Mouse (Mus musculus): ENCODE data around the gene Ceacam2. TPM values are rescaled to one million over a fixed set of nuclear protein-coding genes. Genes with fewer than 3 reads are reported as not detected.
"Not testable (repeated sequence)": the region's sequence is repeated elsewhere in the genome, so short reads cannot be mapped to it uniquely, and the experiment has no call there.

The Ceacam2 gene
- polyA plus RNA-seq, 1 experiment from 2014 or later: 0.34 TPM

- not testable (repeated sequence) for H3K9me3 ChIP-seq; H3K4me3 ChIP-seq; ATAC-seq (replicated peaks); H3K27ac ChIP-seq; H3K36me3 ChIP-seq (replicated peaks); H3K27me3 ChIP-seq (replicated peaks); H3K9ac ChIP-seq; H3K4me2 ChIP-seq; H3K4me1 ChIP-seq
- WGBS: 100% methylated on average over 1 of the region's 1 CpGs
Observed at GRCm38 (mm10) chr7:25539954-25540353, 297 bp upstream of the Ceacam2 start.

- ATAC-seq (replicated peaks): no peak
- WGBS: 84% methylated on average over 2 of the region's 2 CpGs
Observed at GRCm38 (mm10) chr7:25530837-25531236, 8.8 kb downstream of the Ceacam2 start.

GRCm38 (mm10) chr7:25516070-25516777 lies 23.4 kb downstream of the Ceacam2 start:
- not testable (repeated sequence) for H3K9ac ChIP-seq; H3K4me2 ChIP-seq; H3K9me3 ChIP-seq; H3K27ac ChIP-seq; H3K27me3 ChIP-seq (replicated peaks); H3K36me3 ChIP-seq (replicated peaks); H3K4me3 ChIP-seq; H3K4me1 ChIP-seq
- peak; percentile 42; the same call in 1 of the 2 replicates for ATAC-seq (replicated peaks)
- 58% methylated on average over 2 of the region's 5 CpGs for WGBS

More at GRCm38 (mm10) chr7:25530837-25531236, 8.8 kb downstream of the Ceacam2 start:
- H3K27me3 ChIP-seq (replicated peaks): no peaks in the 10 kb centered on the region
- H3K27ac ChIP-seq: no peak overlapping the region
- no peak overlapping the region for H3K9ac ChIP-seq
- H3K9me3 ChIP-seq: peaks cover 3% of the 10 kb centered on the region; the same call in 1 of the 2 replicates
- no peaks in the 10 kb centered on the region for H3K36me3 ChIP-seq (replicated peaks)
- H3K4me2 ChIP-seq: no peak overlapping the region
- no peaks in the 10 kb centered on the region for H3K4me1 ChIP-seq
- H3K4me3 ChIP-seq: no peak overlapping the region

GRCm38 (mm10) chr7:25515667-25516066 lies 24.0 kb downstream of the Ceacam2 start:
- H3K9me3 ChIP-seq; H3K36me3 ChIP-seq (replicated peaks); H3K9ac ChIP-seq; H3K27me3 ChIP-seq (replicated peaks); H3K27ac ChIP-seq; H3K4me2 ChIP-seq; ATAC-seq (replicated peaks); H3K4me1 ChIP-seq; H3K4me3 ChIP-seq: not testable (repeated sequence)
- WGBS: 38% methylated on average over 1 of the region's 1 CpGs

GRCm38 (mm10) chr7:25509925-25510324 lies 29.7 kb downstream of the Ceacam2 start:
- H3K36me3 ChIP-seq (replicated peaks): no peaks in the 10 kb centered on the region
- no peak overlapping the region for H3K9ac ChIP-seq
- H3K4me2 ChIP-seq: no peak overlapping the region
- H3K27ac ChIP-seq: no peak overlapping the region
- no peak for ATAC-seq (replicated peaks)
- 64% methylated on average over 3 of the region's 3 CpGs for WGBS
- H3K9me3 ChIP-seq: no peaks in the 10 kb centered on the region
- H3K4me1 ChIP-seq: no peaks in the 10 kb centered on the region
- no peak overlapping the region for H3K4me3 ChIP-seq
- no peaks in the 10 kb centered on the region for H3K27me3 ChIP-seq (replicated peaks)

DNA sequence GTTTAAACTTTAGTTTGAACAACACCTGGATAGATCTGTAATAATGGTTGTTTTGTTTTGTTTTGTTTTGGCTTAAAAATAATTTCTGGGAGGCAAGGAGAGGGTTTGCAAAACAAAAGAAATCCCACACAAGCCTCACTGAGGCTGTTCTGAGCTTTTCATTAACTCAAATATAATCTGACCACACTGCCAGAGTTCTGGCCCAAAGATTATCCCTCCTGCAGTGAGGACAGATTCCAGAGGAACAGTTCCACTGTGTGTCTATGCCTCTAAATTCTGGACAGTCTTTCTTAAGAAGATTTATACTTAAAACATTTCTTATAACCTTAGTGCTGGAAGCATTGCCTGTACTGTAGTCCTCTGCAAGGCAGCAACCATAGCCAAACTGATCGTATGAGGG lies 45.0 kb downstream of the Ceacam2 start:
- no peak for ATAC-seq (replicated peaks)
- Histone ChIP-seq H3K4me2 (no peak overlapping the region), H3K9ac (no peak overlapping the region), H3K9me3 (no peaks in the 10 kb centered on the region), H3K4me3 (no peak overlapping the region), H3K27ac (no peak overlapping the region), H3K4me1 (no peaks in the 10 kb centered on the region), H3K36me3 (replicated peaks) (no peaks in the 10 kb centered on the region), H3K27me3 (replicated peaks) (no peaks in the 10 kb centered on the region)
- 89% methylated on average over 1 of the region's 1 CpGs for WGBS

DNA sequence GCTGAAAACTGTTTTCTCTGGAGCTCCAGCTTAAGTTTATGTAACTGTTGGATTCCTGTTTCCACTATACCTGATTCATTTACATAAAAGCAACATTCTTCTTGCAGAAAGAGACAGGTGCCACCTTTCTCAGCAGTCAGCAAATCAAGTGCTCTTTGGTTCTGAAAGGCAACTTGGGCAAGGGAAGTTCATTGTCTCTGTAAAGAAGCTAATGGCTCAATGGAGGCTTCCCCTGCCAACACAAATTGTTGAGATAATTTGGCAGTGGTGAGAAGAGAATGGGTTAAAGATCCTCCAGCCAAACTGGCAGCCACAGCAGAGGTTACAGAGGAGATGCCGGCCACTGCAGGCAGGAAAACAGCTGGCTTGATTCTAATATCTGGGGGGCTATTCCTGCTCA lies 49.0 kb downstream of the Ceacam2 start:
- not testable (repeated sequence) for ATAC-seq (replicated peaks)
- WGBS: no CpG with 5 or more reads among the region's 1 CpGs

GRCm38 (mm10) chr7:25489382-25489781 lies 50.3 kb downstream of the Ceacam2 start:
- not testable (repeated sequence) for H3K27ac ChIP-seq; H3K4me1 ChIP-seq; H3K9ac ChIP-seq; H3K27me3 ChIP-seq (replicated peaks); H3K9me3 ChIP-seq; H3K36me3 ChIP-seq (replicated peaks); H3K4me3 ChIP-seq; H3K4me2 ChIP-seq; ATAC-seq (replicated peaks)
- 92% methylated on average over 3 of the region's 3 CpGs for WGBS

More for the DNA sequence above, 49.0 kb downstream of the Ceacam2 start:
- not testable (repeated sequence) for H3K4me1 ChIP-seq; H3K9me3 ChIP-seq; H3K27me3 ChIP-seq (replicated peaks); H3K4me2 ChIP-seq; H3K27ac ChIP-seq; H3K4me3 ChIP-seq; H3K36me3 ChIP-seq (replicated peaks); H3K9ac ChIP-seq

DNA sequence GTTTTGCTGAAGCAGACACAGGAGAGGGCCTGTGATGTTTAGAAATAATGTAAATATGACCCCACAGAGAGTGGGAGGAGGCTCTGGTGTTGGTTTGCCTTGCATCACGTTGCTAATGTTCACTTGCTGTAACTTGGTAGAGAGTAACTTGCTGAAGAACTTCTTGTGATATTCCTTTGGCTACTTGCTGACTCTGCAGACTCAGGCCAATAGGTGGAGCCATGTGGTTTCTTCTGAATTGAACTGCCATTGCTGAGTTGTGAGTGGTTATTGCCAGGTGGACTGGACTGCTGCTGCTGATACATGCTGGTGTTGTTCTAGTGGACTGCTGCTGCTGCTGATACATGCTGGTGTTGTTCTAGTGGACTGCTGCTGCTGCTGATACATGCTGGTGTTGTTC lies 53.5 kb downstream of the Ceacam2 start:
- no peak overlapping the region for H3K9ac ChIP-seq
- no peaks in the 10 kb centered on the region for H3K9me3 ChIP-seq
- no peak overlapping the region for H3K4me3 ChIP-seq
- 20% methylated on average over 1 of the region's 1 CpGs for WGBS
- no peak for ATAC-seq (replicated peaks)
- no peaks in the 10 kb centered on the region for H3K27me3 ChIP-seq (replicated peaks)
- H3K27ac ChIP-seq: no peak overlapping the region
- no peaks in the 10 kb centered on the region for H3K4me1 ChIP-seq
- no peaks in the 10 kb centered on the region for H3K36me3 ChIP-seq (replicated peaks)
- no peak overlapping the region for H3K4me2 ChIP-seq

DNA sequence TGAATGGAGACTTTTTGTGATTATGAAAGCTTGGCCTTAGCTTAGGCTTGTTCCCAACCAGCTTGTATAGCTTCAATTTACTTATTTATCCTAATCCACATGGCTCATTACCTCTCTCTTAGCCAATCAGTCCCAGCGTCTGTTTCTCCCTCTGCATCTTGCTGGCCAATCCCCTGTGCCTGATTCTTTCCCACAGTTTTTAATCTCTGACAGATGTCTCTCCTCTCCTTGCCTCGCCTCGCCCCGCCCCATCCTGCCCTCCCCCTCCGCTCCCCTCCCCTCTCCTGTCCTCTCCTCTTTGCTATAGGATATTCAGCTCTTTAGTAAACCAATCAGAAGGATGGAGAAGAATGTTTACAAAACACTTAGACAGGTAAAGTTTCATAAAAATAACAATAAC lies 54.6 kb downstream of the Ceacam2 start:
- WGBS: 47% methylated on average over 5 of the region's 5 CpGs
- no peak overlapping the region for H3K9ac ChIP-seq
- H3K27me3 ChIP-seq (replicated peaks): no peaks in the 10 kb centered on the region
- H3K9me3 ChIP-seq: no peaks in the 10 kb centered on the region
- H3K4me2 ChIP-seq: no peak overlapping the region
- H3K4me1 ChIP-seq: no peaks in the 10 kb centered on the region
- no peak overlapping the region for H3K4me3 ChIP-seq
- H3K36me3 ChIP-seq (replicated peaks): no peaks in the 10 kb centered on the region
- H3K27ac ChIP-seq: no peak overlapping the region
- no peak for ATAC-seq (replicated peaks)

- Histone ChIP-seq H3K4me3 (no peak overlapping the region), H3K9ac (no peak overlapping the region), H3K36me3 (replicated peaks) (no peaks in the 10 kb centered on the region), H3K27ac (no peak overlapping the region), H3K4me1 (no peaks in the 10 kb centered on the region), H3K4me2 (no peak overlapping the region), H3K9me3 (no peaks in the 10 kb centered on the region), H3K27me3 (replicated peaks) (no peaks in the 10 kb centered on the region)
- 78% methylated on average over 8 of the region's 8 CpGs for WGBS
- no peak for ATAC-seq (replicated peaks)
Observed at GRCm38 (mm10) chr7:25483133-25483735, 56.4 kb downstream of the Ceacam2 start.

DNA sequence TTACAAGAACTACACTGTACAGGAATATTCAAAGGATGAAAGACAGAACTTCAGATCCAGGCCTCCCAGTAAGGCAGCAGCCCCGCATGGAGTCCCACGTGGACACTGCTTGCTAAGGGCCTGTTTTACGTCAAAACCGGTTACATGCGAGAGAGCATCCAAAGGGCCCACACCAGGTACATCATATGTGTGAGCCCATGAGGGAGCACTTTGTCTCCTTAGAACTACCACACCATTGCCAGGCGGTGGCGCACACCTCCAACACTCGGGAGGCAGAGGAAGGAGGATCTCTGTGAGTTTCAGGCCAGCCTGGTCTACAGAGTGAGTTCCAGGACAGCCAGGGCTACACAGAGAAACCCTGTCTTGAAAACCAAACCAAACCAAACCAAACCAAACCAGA lies 58.9 kb downstream of the Ceacam2 start:
- not testable (repeated sequence) for H3K9ac ChIP-seq; H3K4me3 ChIP-seq; H3K27me3 ChIP-seq (replicated peaks); H3K9me3 ChIP-seq; H3K36me3 ChIP-seq (replicated peaks); H3K4me2 ChIP-seq; H3K27ac ChIP-seq; H3K4me1 ChIP-seq; ATAC-seq (replicated peaks)
- 69% methylated on average over 8 of the region's 8 CpGs for WGBS

DNA sequence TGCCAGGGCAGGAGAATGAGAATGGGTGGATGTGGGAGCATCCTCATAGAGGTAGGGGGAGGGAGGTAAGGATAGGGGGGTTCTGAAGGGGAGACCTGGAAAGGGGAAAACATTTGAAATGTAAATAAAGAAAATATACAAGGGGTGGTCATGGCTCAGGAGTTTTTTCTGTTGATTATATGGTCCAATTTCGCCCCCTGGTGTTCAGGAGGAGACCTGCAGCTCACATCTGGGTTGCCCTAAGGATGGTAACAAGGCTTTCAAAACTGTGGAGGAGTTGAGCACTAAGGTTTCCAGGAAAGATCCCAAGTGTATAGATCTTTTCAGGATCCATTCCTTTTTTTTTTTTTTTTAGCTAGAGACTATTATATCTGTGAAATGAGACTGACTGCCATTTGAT lies 60.2 kb downstream of the Ceacam2 start:
- Histone ChIP-seq H3K4me3 (no peak overlapping the region), H3K4me1 (no peaks in the 10 kb centered on the region), H3K27ac (no peak overlapping the region), H3K27me3 (replicated peaks) (no peaks in the 10 kb centered on the region), H3K9ac (no peak overlapping the region), H3K4me2 (no peak overlapping the region), H3K36me3 (replicated peaks) (no peaks in the 10 kb centered on the region), H3K9me3 (no peaks in the 10 kb centered on the region)
- ATAC-seq (replicated peaks): no peak
- WGBS: 0% methylated on average over 1 of the region's 1 CpGs

Measured in midbrain, embryonic 15.5 days (tissue).